Mouse (Mus musculus) retina, adult 2 months (tissue): ENCODE data around the gene 1700022I11Rik.

Experiments used
- DNase-seq: peaks from one replicate; pipeline ENCODE4 v3.0.0-alpha.2; 2012; ENCODE audit warnings: low read depth, low spot score

The 1700022I11Rik gene

GRCm38 (mm10) chr4:43032501-43032900 is 63.1 kb downstream of the 1700022I11Rik start:
- no peak for DNase-seq
